Mouse (Mus musculus): ENCODE measurements around the gene Arhgap44. TPM values are rescaled to one million over a fixed set of nuclear protein-coding genes. Genes with fewer than 3 reads are reported as not detected.

The Arhgap44 gene
- total and polyA plus RNA-seq, 3 experiments = 0.11 TPM; not detected in 2

GRCm38 (mm10) chr11:65115811-65116210 lies 47.0 kb downstream of the Arhgap44 start:
- DNase-seq (ENCODE audit: low spot score) = no peak

GRCm38 (mm10) chr11:65112086-65112485 lies 50.7 kb downstream of the Arhgap44 start:
- TF ChIP-seq POLR2AphosphoS5 (IDR thresholded peaks at IDR 0.05; ENCODE audit: insufficient replicate concordance, low read depth, low read length) (no peak), CTCF (IDR thresholded peaks at IDR 0.05; ENCODE audit: low read depth, low read length) (no peak), TAL1 (conservative IDR thresholded peaks at IDR 0.05; ENCODE audit: low read depth, low read length) (no peak), GATA1 (IDR thresholded peaks at IDR 0.05; ENCODE audit: borderline replicate concordance, low read length) (no peak), GATA2 (IDR thresholded peaks at IDR 0.05; ENCODE audit: borderline replicate concordance, low read depth, low read length) (no peak)
- no peak for ATAC-seq (ENCODE audit: extremely low read depth, insufficient number of reproducible peaks, low FRiP score, poor library complexity, severe bottlenecking)
- no peaks in the 10 kb centered on the region for H3K27me3 ChIP-seq (ENCODE audit: insufficient read depth, low read length)

More at GRCm38 (mm10) chr11:65115811-65116210, 47.0 kb downstream of the Arhgap44 start:
- Histone ChIP-seq H3K27me3 (ENCODE audit: insufficient read depth, low read length) (no peaks in the 10 kb centered on the region), H3K4me1 (ENCODE audit: insufficient read depth, low read depth, low read length) (no peaks in the 10 kb centered on the region), H3K36me3 (replicated peaks) (no peaks in the 10 kb centered on the region), H3K4me3 (ENCODE audit: low read depth, low read length) (no peak overlapping the region), H3K9me3 (replicated peaks) (no peaks in the 10 kb centered on the region)
- TF ChIP-seq POLR2AphosphoS5 (IDR thresholded peaks at IDR 0.05; ENCODE audit: insufficient replicate concordance, low read depth, low read length) (no peak), CTCF (IDR thresholded peaks at IDR 0.05; ENCODE audit: low read depth, low read length) (no peak), GATA2 (IDR thresholded peaks at IDR 0.05; ENCODE audit: borderline replicate concordance, low read depth, low read length) (no peak)
- no peak for ATAC-seq (ENCODE audit: extremely low read depth, insufficient number of reproducible peaks, low FRiP score, poor library complexity, severe bottlenecking)

GRCm38 (mm10) chr11:65111651-65112050 lies 51.1 kb downstream of the Arhgap44 start:
- Histone ChIP-seq H3K27me3 (ENCODE audit: insufficient read depth, low read length) (no peaks in the 10 kb centered on the region), H3K9me3 (replicated peaks) (no peaks in the 10 kb centered on the region), H3K36me3 (replicated peaks) (no peaks in the 10 kb centered on the region), H3K4me3 (ENCODE audit: low read depth, low read length) (no peak overlapping the region), H3K4me1 (ENCODE audit: insufficient read depth, low read depth, low read length) (no peaks in the 10 kb centered on the region)
- no peak for TF ChIP-seq CTCF (IDR thresholded peaks at IDR 0.05; ENCODE audit: low read depth, low read length)
- TF ChIP-seq TAL1 (conservative IDR thresholded peaks at IDR 0.05; ENCODE audit: low read depth, low read length) = no peak
- TF ChIP-seq GATA1 (IDR thresholded peaks at IDR 0.05; ENCODE audit: borderline replicate concordance, low read length) = no peak
- no peak for TF ChIP-seq POLR2AphosphoS5 (IDR thresholded peaks at IDR 0.05; ENCODE audit: insufficient replicate concordance, low read depth, low read length)
- TF ChIP-seq GATA2 (IDR thresholded peaks at IDR 0.05; ENCODE audit: borderline replicate concordance, low read depth, low read length) = no peak
- ATAC-seq (ENCODE audit: extremely low read depth, insufficient number of reproducible peaks, low FRiP score, poor library complexity, severe bottlenecking) (no peak), DNase-seq (ENCODE audit: low spot score) (no peak)

More at GRCm38 (mm10) chr11:65112086-65112485, 50.7 kb downstream of the Arhgap44 start:
- Histone ChIP-seq H3K9me3 (replicated peaks) (no peaks in the 10 kb centered on the region), H3K4me1 (ENCODE audit: insufficient read depth, low read depth, low read length) (no peaks in the 10 kb centered on the region), H3K36me3 (replicated peaks) (no peaks in the 10 kb centered on the region), H3K4me3 (ENCODE audit: low read depth, low read length) (no peak overlapping the region)
- DNase-seq (ENCODE audit: low spot score) = no peak

- no peak for TF ChIP-seq TAL1 (conservative IDR thresholded peaks at IDR 0.05; ENCODE audit: low read depth, low read length)
- TF ChIP-seq GATA1 (IDR thresholded peaks at IDR 0.05; ENCODE audit: borderline replicate concordance, low read length) = no peak
- TF ChIP-seq GATA2 (IDR thresholded peaks at IDR 0.05; ENCODE audit: borderline replicate concordance, low read depth, low read length) = no peak
- no peak for TF ChIP-seq CTCF (IDR thresholded peaks at IDR 0.05; ENCODE audit: low read depth, low read length)
- no peak for TF ChIP-seq POLR2AphosphoS5 (IDR thresholded peaks at IDR 0.05; ENCODE audit: insufficient replicate concordance, low read depth, low read length)
- DNase-seq (ENCODE audit: low spot score) = no peak
These were observed 52.7 kb downstream of the Arhgap44 start for GRCm38 (mm10) chr11:65110058-65110457.

GRCm38 (mm10) chr11:65107734-65108171 lies 55.0 kb downstream of the Arhgap44 start:
- DNase-seq (ENCODE audit: low spot score) = no peak
- H3K4me3 ChIP-seq (ENCODE audit: low read depth, low read length) = no peak overlapping the region
- ATAC-seq (ENCODE audit: extremely low read depth, insufficient number of reproducible peaks, low FRiP score, poor library complexity, severe bottlenecking) = no peak

More at GRCm38 (mm10) chr11:65110058-65110457, 52.7 kb downstream of the Arhgap44 start:
- Histone ChIP-seq H3K4me1 (ENCODE audit: insufficient read depth, low read depth, low read length) (no peaks in the 10 kb centered on the region), H3K27me3 (ENCODE audit: insufficient read depth, low read length) (no peaks in the 10 kb centered on the region), H3K9me3 (replicated peaks) (no peaks in the 10 kb centered on the region), H3K4me3 (ENCODE audit: low read depth, low read length) (no peak overlapping the region), H3K36me3 (replicated peaks) (no peaks in the 10 kb centered on the region)
- ATAC-seq (ENCODE audit: extremely low read depth, insufficient number of reproducible peaks, low FRiP score, poor library complexity, severe bottlenecking) = no peak

GRCm38 (mm10) chr11:65107151-65107550 lies 55.6 kb downstream of the Arhgap44 start:
- Histone ChIP-seq H3K4me1 (ENCODE audit: insufficient read depth, low read depth, low read length) (no peaks in the 10 kb centered on the region), H3K9me3 (replicated peaks) (no peaks in the 10 kb centered on the region), H3K4me3 (ENCODE audit: low read depth, low read length) (no peak overlapping the region), H3K36me3 (replicated peaks) (no peaks in the 10 kb centered on the region), H3K27me3 (ENCODE audit: insufficient read depth, low read length) (no peaks in the 10 kb centered on the region)
- TF ChIP-seq POLR2AphosphoS5 (IDR thresholded peaks at IDR 0.05; ENCODE audit: insufficient replicate concordance, low read depth, low read length) (no peak), CTCF (IDR thresholded peaks at IDR 0.05; ENCODE audit: low read depth, low read length) (no peak), TAL1 (conservative IDR thresholded peaks at IDR 0.05; ENCODE audit: low read depth, low read length) (no peak), GATA2 (IDR thresholded peaks at IDR 0.05; ENCODE audit: borderline replicate concordance, low read depth, low read length) (no peak), GATA1 (IDR thresholded peaks at IDR 0.05; ENCODE audit: borderline replicate concordance, low read length) (no peak)
- DNase-seq (ENCODE audit: low spot score) (no peak), ATAC-seq (ENCODE audit: extremely low read depth, insufficient number of reproducible peaks, low FRiP score, poor library complexity, severe bottlenecking) (no peak)

More at GRCm38 (mm10) chr11:65107734-65108171, 55.0 kb downstream of the Arhgap44 start:
- Histone ChIP-seq H3K36me3 (replicated peaks) (no peaks in the 10 kb centered on the region), H3K4me1 (ENCODE audit: insufficient read depth, low read depth, low read length) (no peaks in the 10 kb centered on the region), H3K9me3 (replicated peaks) (no peaks in the 10 kb centered on the region), H3K27me3 (ENCODE audit: insufficient read depth, low read length) (no peaks in the 10 kb centered on the region)
- TF ChIP-seq GATA1 (IDR thresholded peaks at IDR 0.05; ENCODE audit: borderline replicate concordance, low read length) (no peak), GATA2 (IDR thresholded peaks at IDR 0.05; ENCODE audit: borderline replicate concordance, low read depth, low read length) (no peak), TAL1 (conservative IDR thresholded peaks at IDR 0.05; ENCODE audit: low read depth, low read length) (no peak), POLR2AphosphoS5 (IDR thresholded peaks at IDR 0.05; ENCODE audit: insufficient replicate concordance, low read depth, low read length) (no peak), CTCF (IDR thresholded peaks at IDR 0.05; ENCODE audit: low read depth, low read length) (no peak)

Data from G1E (cell line).